Mouse (Mus musculus) liver, embryonic 14.5 days (tissue): ENCODE data around the gene Muc3. TPM values are rescaled to one million over a fixed set of nuclear protein-coding genes. Genes with fewer than 3 reads are reported as not detected.
"Not testable (repeated sequence)": the region's sequence is repeated elsewhere in the genome, so short reads cannot be mapped to it uniquely, and the experiment has no call there.

Source experiments
- ATAC-seq: fragments of 200-750 bp; cut with Nextera tagmentation; 2 replicates; pipeline ENCODE4 v1.8.0; 2017; ENCODE audit warnings: moderate number of reproducible peaks, mild to moderate bottlenecking, moderate library complexity; ENCODE audit not compliant: insufficient read depth
- DNase-seq, 3 experiments: peaks; one replicate each; pipeline ENCODE4 v3.0.0-alpha.2; 2012 to 2013; ENCODE audit warnings: low read depth in 3 of 3, low spot score in 3 of 3
- H3K27ac ChIP-seq: fragments of 300-500 bp; sonication (generic); 2 replicates; pipeline ENCODE4 v1.5.1; 2014; ENCODE audit warnings: moderate library complexity, mild to moderate bottlenecking, control low read depth, inconsistent platforms
- H3K27me3 ChIP-seq: fragments of 300-500 bp; sonication (generic); 2 replicates; pipeline ENCODE4 v1.6.1; 2014; ENCODE audit warnings: mild to moderate bottlenecking, low read length, moderate library complexity; ENCODE audit not compliant: control insufficient read depth, insufficient read depth
- H3K36me3 ChIP-seq: fragments of 300-500 bp; sonication (generic); replicated peaks from 2 replicates; pipeline ENCODE4 v1.6.1; 2014; ENCODE audit warnings: low read depth; ENCODE audit not compliant: control insufficient read depth, insufficient read depth
- H3K4me1 ChIP-seq, 2 experiments: fragments of 200-500 bp in 1 of 2; fragments of 300-500 bp in 1 of 2; sonication (generic) in 1 of 2; replicated peaks; 2 replicates each; pipeline ENCODE4 v1.6.1; 2012 to 2014; ENCODE audit warnings: antibody characterized with exemption in 1 of 2, inconsistent platforms in 1 of 2, low read length in 1 of 2; ENCODE audit not compliant: control insufficient read depth in 2 of 2, insufficient read depth in 2 of 2
- H3K4me2 ChIP-seq: fragments of 300-500 bp; sonication (generic); 2 replicates; pipeline ENCODE4 v1.6.1; 2014; ENCODE audit warnings: low read depth, mild to moderate bottlenecking, control low read depth, moderate library complexity
- H3K4me3 ChIP-seq, 2 experiments: fragments of 200-500 bp in 1 of 2; fragments of 300-500 bp in 1 of 2; sonication (generic) in 1 of 2; 2 replicates each; pipeline ENCODE4 v1.5.1; 2012 to 2014; ENCODE audit warnings: low read depth in 2 of 2, low read length in 2 of 2, mild to moderate bottlenecking in 2 of 2, control low read depth in 1 of 2, inconsistent platforms in 1 of 2, moderate library complexity in 1 of 2; ENCODE audit not compliant: insufficient read depth in 1 of 2
- H3K9ac ChIP-seq: fragments of 300-500 bp; sonication (generic); replicated peaks from 2 replicates; pipeline ENCODE4 v1.6.1; 2014; ENCODE audit warnings: mild to moderate bottlenecking, control low read depth, moderate library complexity
- H3K9me3 ChIP-seq: fragments of 300-500 bp; sonication (generic); 2 replicates; pipeline ENCODE4 v1.6.1; 2016; ENCODE audit warnings: low read length, mixed read lengths; ENCODE audit not compliant: control insufficient read depth
- CTCF ChIP-seq: IDR thresholded peaks from 2 replicates; pipeline ENCODE4 v1.5.1; 2016; ENCODE audit warnings: antibody characterized with exemption, low read depth, control low read depth
- EP300 ChIP-seq: IDR thresholded peaks from 2 replicates; pipeline ENCODE4 v1.6.1; 2016; ENCODE audit warnings: antibody characterized with exemption, low read depth
- WGBS: fragments of 180-500 bp; shearing (Covaris S2); extraction: QIAGEN DNeasy Blood & Tissue Kit; methylation state at CpG from one replicate; pipeline ENCODE4 v1.1.7; 2014; ENCODE audit not compliant: insufficient replicate concordance; 5-methylcytosine and 5-hydroxymethylcytosine counted together
- polyA plus RNA-seq, 2 experiments: library from polyadenylated mRNA; depleted of rRNA in 1 of 2; stranded (reverse) in 1 of 2; unstranded in 1 of 2; fragments of >200 nt; fragmentation: Nextera tagmentation in 1 of 2; extraction: Ambion mirVana in 1 of 2; gene quantifications; 2 replicates each; pipeline versions ENCODE4 v1.2.1 to v1.2.3; 2012 to 2014

The Muc3 gene
- polyA plus RNA-seq, 2 experiments, result not detected

- no peak for DNase-seq
- H3K9me3 ChIP-seq, result no peaks in the 10 kb centered on the region
- H3K9ac ChIP-seq, result no peak overlapping the region
- no peak overlapping the region for H3K4me3 ChIP-seq
- H3K27me3 ChIP-seq, result no peaks in the 10 kb centered on the region
- 43% methylated on average over 4 of the region's 4 CpGs for WGBS
- no peak for TF ChIP-seq CTCF
- no peak for TF ChIP-seq EP300
- peak; percentile 44; the same call in 1 of the 2 replicates for ATAC-seq
- H3K36me3 ChIP-seq, result no peaks in the 10 kb centered on the region
- H3K4me2 ChIP-seq, result no peak overlapping the region
- H3K4me1 ChIP-seq, result peaks cover 6% of the 10 kb centered on the region in 2 experiments; a peak in 2 of 4 replicates
- no peak overlapping the region for H3K27ac ChIP-seq
Measured at GRCm38 (mm10) chr5:137123516-137123915, 25.6 kb downstream of the Muc3 start.

- ATAC-seq (peak; percentile 73), DNase-seq (peak; percentile 46 to 58 (median 49))
- Histone ChIP-seq H3K36me3 (no peaks in the 10 kb centered on the region), H3K4me2 (peak overlapping the region; percentile 19), H3K9ac (no peak overlapping the region), H3K4me1 (peaks cover 6% of the 10 kb centered on the region in 2 experiments; a peak in 2 of 4 replicates), H3K4me3 (no peak overlapping the region), H3K9me3 (no peaks in the 10 kb centered on the region; the same call in 1 of the 2 replicates), H3K27me3 (no peaks in the 10 kb centered on the region), H3K27ac (no peak overlapping the region)
- 12% methylated on average over 14 of the region's 14 CpGs for WGBS
- peak; percentile 95 for TF ChIP-seq CTCF
- TF ChIP-seq EP300, result no peak
Measured at GRCm38 (mm10) chr5:137122686-137123193, 26.4 kb downstream of the Muc3 start.

- peaks cover 5% of the 10 kb centered on the region for H3K9me3 ChIP-seq
- H3K36me3 ChIP-seq, result no peaks in the 10 kb centered on the region
- WGBS, result 61% methylated on average over 4 of the region's 4 CpGs
- no peak for ATAC-seq
- H3K4me2 ChIP-seq, result no peak overlapping the region
- H3K27ac ChIP-seq, result no peak overlapping the region
- H3K4me1 ChIP-seq, result peaks cover 12 to 18% of the 10 kb centered on the region in 2 experiments
- no peak overlapping the region for H3K4me3 ChIP-seq
- H3K9ac ChIP-seq, result no peak overlapping the region
- no peaks in the 10 kb centered on the region for H3K27me3 ChIP-seq
- DNase-seq, result no peak
- TF ChIP-seq CTCF, result no peak
- no peak for TF ChIP-seq EP300
Measured at GRCm38 (mm10) chr5:137121280-137121679, 27.8 kb downstream of the Muc3 start.

- H3K27ac ChIP-seq, result no peak overlapping the region
- WGBS, result 79% methylated on average over 4 of the region's 4 CpGs
Measured at GRCm38 (mm10) chr5:137118878-137119277, 30.2 kb downstream of the Muc3 start.

GRCm38 (mm10) chr5:137117994-137118393 is 31.1 kb downstream of the Muc3 start:
- not testable (repeated sequence) for H3K4me3 ChIP-seq, H3K27ac ChIP-seq, H3K27me3 ChIP-seq, DNase-seq, H3K4me2 ChIP-seq, H3K9ac ChIP-seq, ATAC-seq
- WGBS, result 82% methylated on average over 3 of the region's 3 CpGs
- H3K9me3 ChIP-seq, result peaks cover 26% of the 10 kb centered on the region
- H3K36me3 ChIP-seq, result peaks cover 22% of the 10 kb centered on the region
- H3K4me1 ChIP-seq, result peaks cover 18 to 23% of the 10 kb centered on the region in 2 experiments

More at GRCm38 (mm10) chr5:137118878-137119277, 30.2 kb downstream of the Muc3 start:
- no peaks in the 10 kb centered on the region for H3K27me3 ChIP-seq
- DNase-seq, result no peak
- no peak overlapping the region for H3K4me2 ChIP-seq
- H3K4me3 ChIP-seq, result no peak overlapping the region
- H3K9me3 ChIP-seq, result peaks cover 17% of the 10 kb centered on the region
- no peak overlapping the region for H3K9ac ChIP-seq
- H3K4me1 ChIP-seq, result peaks cover 21 to 29% of the 10 kb centered on the region in 2 experiments
- H3K36me3 ChIP-seq, result peaks cover 13% of the 10 kb centered on the region
- no peak for TF ChIP-seq EP300
- no peak for TF ChIP-seq CTCF
- ATAC-seq, result no peak
